Mouse (Mus musculus) forebrain, embryonic 14.5 days (tissue): ENCODE measurements at regions not wholly inside any gene's neighbourhood (a gene's known extent, or its start where the extent isn't known, plus 50 kb on each side); places are given as distances from the start of the nearest gene placed in this dataset.

Source experiments
- ATAC-seq: fragments of 200-750 bp; cut with Nextera tagmentation; 2 replicates; pipeline ENCODE4 v1.8.0; 2017; ENCODE audit warnings: mild to moderate bottlenecking, moderate library complexity
- DNase-seq: peaks from one replicate; pipeline ENCODE4 v3.0.0-alpha.2; 2015; ENCODE audit warnings: low spot score
- H3K27ac ChIP-seq: fragments of 300-500 bp; sonication (generic); 2 replicates; pipeline ENCODE4 v1.5.1; 2014; ENCODE audit warnings: low read depth, mild to moderate bottlenecking, control low read depth, low read length, moderate library complexity
- H3K27me3 ChIP-seq: fragments of 300-500 bp; sonication (generic); replicated peaks from 2 replicates; pipeline ENCODE4 v1.6.1; 2014; ENCODE audit warnings: low read length, control low read depth, mixed read lengths; ENCODE audit not compliant: control insufficient read depth, insufficient read depth
- H3K36me3 ChIP-seq: fragments of 300-500 bp; sonication (generic); 2 replicates; pipeline ENCODE4 v1.6.1; 2014; ENCODE audit warnings: low read length, control low read depth; ENCODE audit not compliant: control insufficient read depth, insufficient read depth
- H3K4me1 ChIP-seq: fragments of 300-500 bp; sonication (generic); 2 replicates; pipeline ENCODE4 v1.6.1; 2014; ENCODE audit warnings: antibody characterized with exemption, low read length, control low read depth; ENCODE audit not compliant: control insufficient read depth, insufficient read depth
- H3K4me2 ChIP-seq: fragments of 300-500 bp; sonication (generic); 2 replicates; pipeline ENCODE4 v1.6.1; 2014; ENCODE audit warnings: mild to moderate bottlenecking, control low read depth, low read length
- H3K4me3 ChIP-seq: fragments of 300-500 bp; sonication (generic); 2 replicates; pipeline ENCODE4 v1.5.1; 2014; ENCODE audit warnings: low read depth, low read length, control low read depth
- H3K9ac ChIP-seq: fragments of 300-500 bp; sonication (generic); 2 replicates; pipeline ENCODE4 v1.6.1; 2014; ENCODE audit warnings: mild to moderate bottlenecking, low read length, control low read depth, moderate library complexity
- H3K9me3 ChIP-seq: fragments of 300-500 bp; sonication (generic); replicated peaks from 2 replicates; pipeline ENCODE4 v1.6.1; 2016; ENCODE audit warnings: low read length, control low read depth, mixed read lengths; ENCODE audit not compliant: control insufficient read depth
- WGBS: fragments of 180-500 bp; shearing (Covaris S2); extraction: QIAGEN DNeasy Blood & Tissue Kit; methylation state at CpG from one replicate; pipeline ENCODE4 v1.1.7; 2014; 5-methylcytosine and 5-hydroxymethylcytosine counted together

- Histone ChIP-seq H3K9ac (no peak overlapping the region), H3K4me1 (0 out of 2 replicates have a peak, but pooled peaks cover 2% of the 10 kb centered on the region), H3K4me2 (no peak overlapping the region), H3K4me3 (no peak overlapping the region), H3K27me3 (no peaks in the 10 kb centered on the region), H3K36me3 (no peaks in the 10 kb centered on the region), H3K9me3 (no peaks in the 10 kb centered on the region), H3K27ac (no peak overlapping the region)
- ATAC-seq (no peak), DNase-seq (no peak)
- WGBS, result 29% methylated on average over 3 of the region's 3 CpGs
Measured at GRCm38 (mm10) chr11:22420003-22420723, 78.1 kb upstream of the Ehbp1 start.

DNA sequence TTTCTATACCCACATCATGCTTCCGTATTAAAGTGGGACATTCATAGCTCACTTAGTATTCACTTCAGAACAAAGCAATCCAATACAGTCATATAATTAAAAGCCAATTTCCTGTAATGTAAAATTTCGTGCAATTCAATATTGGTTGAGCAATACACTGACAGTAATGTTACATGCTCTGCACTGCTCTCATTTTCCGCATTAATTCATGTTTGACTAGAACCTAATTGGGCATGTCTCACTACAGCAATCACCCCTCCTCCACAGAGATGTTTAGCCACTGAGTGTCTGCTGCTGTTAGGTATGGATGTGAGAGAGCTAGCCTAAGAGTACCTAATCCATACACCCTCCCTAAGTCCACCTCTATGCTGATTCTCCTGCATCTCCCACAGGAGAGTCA lies 79.7 kb upstream of the Ehbp1 start:
- 84% methylated on average over 3 of the region's 3 CpGs for WGBS
- no peaks in the 10 kb centered on the region for H3K36me3 ChIP-seq
- no peaks in the 10 kb centered on the region for H3K27me3 ChIP-seq
- ATAC-seq, result no peak
- no peak overlapping the region for H3K4me2 ChIP-seq
- H3K27ac ChIP-seq, result no peak overlapping the region
- no peak overlapping the region for H3K4me3 ChIP-seq
- no peak overlapping the region for H3K9ac ChIP-seq
- H3K9me3 ChIP-seq, result no peaks in the 10 kb centered on the region
- no peak for DNase-seq
- H3K4me1 ChIP-seq, result 0 out of 2 replicates have a peak, but pooled peaks cover 2% of the 10 kb centered on the region

- no peaks in the 10 kb centered on the region for H3K9me3 ChIP-seq
- DNase-seq, result peak; percentile 46
Measured at GRCm38 (mm10) chr11:22437140-22437850, 74.6 kb upstream of the Tmem17 start.

DNA sequence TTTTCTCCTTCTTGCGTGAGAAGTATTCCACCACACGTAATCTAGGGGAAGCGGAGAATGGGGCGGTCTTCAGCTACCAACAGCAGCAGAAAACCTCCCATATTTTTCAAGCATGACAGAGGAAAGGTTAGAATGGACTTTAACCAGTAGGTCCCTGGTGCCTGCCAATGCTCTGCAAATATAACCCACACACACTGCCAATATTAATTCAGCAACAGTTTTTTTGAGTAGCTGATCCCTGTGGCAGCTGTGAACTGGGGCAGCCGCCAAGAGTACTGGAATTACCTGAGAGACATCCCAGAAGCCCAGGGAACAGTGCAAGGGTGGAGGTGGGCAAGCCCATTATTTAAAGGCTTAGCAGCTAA lies 74.1 kb upstream of the Tmem17 start:
- ATAC-seq (no peak), DNase-seq (no peak)
- H3K36me3 ChIP-seq, result no peaks in the 10 kb centered on the region
- no peaks in the 10 kb centered on the region for H3K9me3 ChIP-seq
- H3K4me3 ChIP-seq, result no peak overlapping the region
- no peaks in the 10 kb centered on the region for H3K4me1 ChIP-seq
- H3K27ac ChIP-seq, result no peak overlapping the region
- no peaks in the 10 kb centered on the region for H3K27me3 ChIP-seq
- H3K9ac ChIP-seq, result no peak overlapping the region
- H3K4me2 ChIP-seq, result no peak overlapping the region
- WGBS, result 82% methylated on average over 5 of the region's 5 CpGs

More at GRCm38 (mm10) chr11:22437140-22437850, 74.6 kb upstream of the Tmem17 start:
- Histone ChIP-seq H3K4me2 (no peak overlapping the region), H3K9ac (no peak overlapping the region), H3K27me3 (no peaks in the 10 kb centered on the region), H3K27ac (no peak overlapping the region), H3K36me3 (no peaks in the 10 kb centered on the region), H3K4me3 (no peak overlapping the region), H3K4me1 (no peaks in the 10 kb centered on the region)
- 13% methylated on average over 5 of the region's 5 CpGs for WGBS
- ATAC-seq, result peak; percentile 82

DNA sequence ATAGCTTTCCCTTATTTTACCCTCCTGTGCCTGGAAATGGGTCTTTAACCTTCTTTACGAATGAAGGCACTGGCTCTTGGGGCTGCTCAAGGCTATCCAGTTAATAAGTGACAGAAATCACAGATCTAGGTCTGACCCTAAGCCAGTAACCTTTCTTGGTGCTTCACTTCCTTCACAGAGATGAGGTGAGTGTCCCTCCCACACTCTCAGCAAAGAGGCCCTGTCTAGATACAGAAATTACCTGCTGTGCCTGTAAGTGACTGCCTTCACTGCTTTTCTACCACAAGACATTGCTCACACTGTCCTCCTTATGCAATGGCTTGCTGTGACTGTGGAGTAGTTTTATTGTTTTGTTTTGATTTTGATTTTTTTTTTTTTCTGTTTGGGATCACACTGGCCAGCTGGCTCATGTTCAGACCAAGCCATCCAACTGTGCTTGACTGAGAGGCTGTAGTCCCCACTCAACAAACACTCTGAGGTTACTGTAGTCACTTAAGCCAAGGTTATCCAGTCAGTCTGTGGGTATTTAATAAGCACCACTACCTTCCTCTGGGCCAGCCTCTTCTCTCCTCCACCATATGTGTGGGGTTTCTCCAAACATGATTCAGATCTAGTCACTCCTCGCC lies 73.3 kb upstream of the Tmem17 start:
- no peaks in the 10 kb centered on the region for H3K4me1 ChIP-seq
- no peaks in the 10 kb centered on the region for H3K27me3 ChIP-seq
- H3K4me3 ChIP-seq, result no peak overlapping the region
- H3K27ac ChIP-seq, result no peak overlapping the region
- no peak overlapping the region for H3K9ac ChIP-seq
- ATAC-seq (no peak), DNase-seq (no peak)
- H3K4me2 ChIP-seq, result no peak overlapping the region
- no peaks in the 10 kb centered on the region for H3K36me3 ChIP-seq
- WGBS, result 97% methylated on average over 2 of the region's 2 CpGs
- no peaks in the 10 kb centered on the region for H3K9me3 ChIP-seq

- no peak overlapping the region for H3K4me3 ChIP-seq
- no peaks in the 10 kb centered on the region for H3K36me3 ChIP-seq
- peak; percentile 68 for DNase-seq
- no peaks in the 10 kb centered on the region for H3K4me1 ChIP-seq
- H3K9ac ChIP-seq, result no peak overlapping the region
- ATAC-seq, result peak; percentile 63; the same call in 1 of the 2 replicates
- WGBS, result 63% methylated on average over 2 of the region's 2 CpGs
- no peak overlapping the region for H3K4me2 ChIP-seq
- H3K9me3 ChIP-seq, result no peaks in the 10 kb centered on the region
- H3K27me3 ChIP-seq, result no peaks in the 10 kb centered on the region
- H3K27ac ChIP-seq, result no peak overlapping the region
Measured at GRCm38 (mm10) chr11:22440521-22440920, 71.4 kb upstream of the Tmem17 start.

DNA sequence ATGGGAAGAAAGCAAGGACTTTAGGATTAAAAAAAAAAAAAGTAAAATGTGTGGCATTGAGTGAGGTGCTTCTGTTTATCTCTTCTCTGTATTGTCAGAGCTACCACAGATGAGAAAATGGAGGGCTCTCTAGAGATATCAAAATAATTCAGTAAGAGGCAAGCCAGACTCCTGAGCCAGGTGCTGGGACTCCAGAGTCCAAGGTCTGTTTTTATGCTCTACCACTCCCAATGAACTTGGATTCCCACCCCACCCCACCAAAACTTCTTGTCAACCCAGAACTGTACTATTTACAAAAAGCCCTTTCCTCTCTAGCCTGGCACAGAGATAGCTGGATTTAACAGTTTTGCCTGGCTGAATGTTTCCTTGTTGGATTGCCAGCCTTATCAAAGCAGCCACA lies 58.7 kb upstream of the Tmem17 start:
- no peak overlapping the region for H3K4me2 ChIP-seq
- no peak for ATAC-seq

DNA sequence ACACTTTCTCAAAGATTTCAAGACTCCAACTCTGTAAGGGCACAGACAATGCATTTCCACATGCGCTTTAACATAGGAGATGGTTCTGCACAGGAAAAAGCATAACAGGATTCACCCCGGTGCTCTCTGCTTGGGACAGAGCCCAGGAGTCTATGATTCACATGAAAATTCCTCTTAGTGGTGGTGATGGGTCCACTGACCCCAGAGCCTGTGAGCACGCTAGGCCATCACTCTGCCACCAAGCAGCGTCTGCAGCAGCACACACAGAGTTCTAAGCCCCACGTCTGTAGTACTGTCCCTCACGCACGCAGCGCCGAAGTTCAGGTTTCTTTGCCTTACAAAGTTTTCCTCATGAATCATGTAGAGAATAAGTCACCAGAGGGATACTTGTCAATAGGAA lies 55.6 kb upstream of the Tmem17 start:
- H3K4me2 ChIP-seq, result no peak overlapping the region
- 97% methylated on average over 9 of the region's 9 CpGs for WGBS
- no peaks in the 10 kb centered on the region for H3K27me3 ChIP-seq
- H3K36me3 ChIP-seq, result no peaks in the 10 kb centered on the region
- no peak overlapping the region for H3K9ac ChIP-seq
- no peak overlapping the region for H3K27ac ChIP-seq
- no peaks in the 10 kb centered on the region for H3K9me3 ChIP-seq
- no peak for ATAC-seq
- H3K4me1 ChIP-seq, result no peaks in the 10 kb centered on the region
- no peak overlapping the region for H3K4me3 ChIP-seq
- DNase-seq, result no peak

More for the DNA sequence above, 58.7 kb upstream of the Tmem17 start:
- Histone ChIP-seq H3K27ac (no peak overlapping the region), H3K27me3 (no peaks in the 10 kb centered on the region), H3K9me3 (no peaks in the 10 kb centered on the region), H3K36me3 (no peaks in the 10 kb centered on the region), H3K4me1 (no peaks in the 10 kb centered on the region), H3K9ac (no peak overlapping the region), H3K4me3 (no peak overlapping the region)
- DNase-seq, result no peak

DNA sequence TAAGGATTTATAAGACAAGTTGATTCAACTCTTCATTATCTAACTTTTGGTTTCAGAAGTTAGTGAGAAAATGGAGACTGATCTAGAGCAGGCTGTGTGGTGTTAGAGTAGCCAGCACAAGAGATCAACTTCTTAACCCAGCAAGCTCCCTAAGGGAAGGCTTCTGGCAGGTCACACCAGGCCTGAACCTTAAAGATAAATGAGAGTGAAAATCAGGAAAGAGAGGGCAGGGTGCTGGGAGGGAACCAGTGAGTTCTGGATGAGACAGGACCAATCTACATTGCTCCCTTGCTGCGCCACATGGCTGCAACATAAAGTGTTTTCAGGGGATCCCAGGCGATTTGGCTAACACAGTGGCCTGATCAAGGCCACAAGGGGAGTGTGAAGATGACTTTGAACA lies 54.7 kb upstream of the Tmem17 start:
- Histone ChIP-seq H3K4me2 (no peak overlapping the region), H3K4me1 (no peaks in the 10 kb centered on the region), H3K27ac (no peak overlapping the region), H3K36me3 (no peaks in the 10 kb centered on the region), H3K4me3 (no peak overlapping the region), H3K27me3 (no peaks in the 10 kb centered on the region), H3K9ac (no peak overlapping the region), H3K9me3 (no peaks in the 10 kb centered on the region)
- DNase-seq (no peak), ATAC-seq (no peak)
- 93% methylated on average over 2 of the region's 2 CpGs for WGBS
